Mouse (Mus musculus) olfactory bulb, adult 2 months (tissue): ENCODE data around the gene Nxn.

Experiments
- CTCF ChIP-seq: fragments of 200-500 bp; IDR thresholded peaks from 2 replicates; pipeline ENCODE4 v1.5.1; 2012; ENCODE audit warnings: low read depth, mild to moderate bottlenecking, low read length, moderate library complexity; ENCODE audit not compliant: insufficient read depth
- POLR2A ChIP-seq: fragments of 200-500 bp; IDR thresholded peaks from 2 replicates; pipeline ENCODE4 v1.6.1; 2012; ENCODE audit warnings: mild to moderate bottlenecking, low read depth, low read length, moderate library complexity; ENCODE audit not compliant: insufficient read depth

DNA sequence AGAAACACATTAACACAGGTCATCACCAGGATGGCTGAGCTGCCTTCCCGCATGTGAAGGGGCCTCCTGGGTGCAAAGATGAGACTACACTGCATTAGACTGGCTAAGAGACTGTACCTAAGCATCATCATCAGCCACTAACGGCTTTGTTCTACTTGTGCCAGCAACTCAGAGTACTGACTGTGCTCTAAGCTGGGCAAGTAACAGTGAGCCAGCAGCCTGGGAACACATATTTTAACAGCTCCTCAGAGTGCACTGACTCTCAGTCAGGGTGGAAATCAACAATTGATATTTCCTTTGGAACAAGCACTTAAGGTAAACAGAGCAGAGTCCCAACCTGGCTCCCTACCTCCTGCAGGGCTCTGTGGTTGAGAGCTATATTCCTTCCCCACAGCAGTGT, 26.8 kb downstream of the Nxn start:
- TF ChIP-seq CTCF: no peak
- no peak for TF ChIP-seq POLR2A
